ENCODE assay signal across 17 mouse cellular contexts in the genomic region with DNA sequence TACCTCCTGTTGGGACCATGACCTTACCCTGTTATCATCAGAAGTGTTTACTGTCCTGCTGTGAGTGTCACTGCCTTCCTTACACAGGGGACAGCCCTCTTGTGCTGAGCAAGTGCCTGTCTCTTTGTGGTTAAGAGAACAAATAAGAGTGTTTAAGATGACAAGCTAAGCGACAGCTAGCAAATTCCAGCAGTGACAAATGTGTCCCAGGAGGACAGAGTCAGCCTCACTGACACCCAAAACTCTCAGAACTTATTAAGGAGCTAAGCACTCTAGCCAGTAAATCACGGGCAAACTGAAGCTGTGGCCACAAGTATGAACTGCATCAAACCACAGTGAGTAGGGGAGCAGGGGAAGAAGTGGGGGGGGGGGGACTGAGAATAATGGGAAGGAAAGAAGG. TPM values are rescaled to one million over a fixed set of nuclear protein-coding genes. Genes with fewer than 3 reads are reported as not detected.
A peak's percentile ranks its signal among the peaks of the same experiment; 100 is the strongest.
DNase-seq lines count a peak whose midpoint lies in the region; ATAC-seq lines count a peak whose summit lies in the region.
"Had no signal": no experiment of that assay in that cellular context is flagged by ENCODE, and none has a peak within 500 bp of the region (broad histone marks: within the 10 kb centered on the region; RNA-seq: fewer than 3 reads in every experiment).

No protein-coding gene starts in this region.

- H3K27ac ChIP-seq in heart, embryonic 11.5 days (ENCODE audit: low read depth, low read length): peak overlapping the region; percentile 66
- H3K27ac ChIP-seq in midbrain, embryonic 10.5 days (replicated peaks): peak overlapping the region; percentile 52
- no peak overlapping the region for H3K27ac ChIP-seq in midbrain, embryonic 16.5 days (ENCODE audit: low read length)
- peak overlapping the region; percentile 41; the same call in 1 of the 2 replicates for H3K27ac ChIP-seq in kidney, embryonic 15.5 days
- peak overlapping the region; percentile 74 for H3K27ac ChIP-seq in stomach, embryonic 14.5 days (ENCODE audit: low read length)
- H3K27ac ChIP-seq in forebrain, embryonic 13.5 days: no peak overlapping the region

- no peak for DNase-seq in heart, adult 9 months (ENCODE audit: low spot score in 2 of 2)
- DNase-seq in midbrain, embryonic 10.5 days (ENCODE audit: low spot score): no peak
- DNase-seq: B cell, adult 2 months; gastrocnemius, postnatal 14 days; lung, embryonic 14.5 days; right cerebral cortex, postnatal 4 days had no signal

- H3K4me1 ChIP-seq in heart, embryonic 11.5 days (ENCODE audit: control insufficient read depth, insufficient read depth, low read length): peaks cover 35% of the 10 kb centered on the region
- peaks cover 10% of the 10 kb centered on the region for H3K4me1 ChIP-seq in midbrain, embryonic 10.5 days
- H3K4me1 ChIP-seq in midbrain, embryonic 16.5 days (ENCODE audit: control insufficient read depth, insufficient read depth, low read length): no peaks in the 10 kb centered on the region
- H3K4me1 ChIP-seq in kidney, embryonic 15.5 days: peaks cover 20% of the 10 kb centered on the region
- peaks cover 24% of the 10 kb centered on the region; the same call in 1 of the 2 replicates for H3K4me1 ChIP-seq in stomach, embryonic 14.5 days (ENCODE audit: control insufficient read depth, insufficient read depth, low read length)
- H3K4me1 ChIP-seq in forebrain, embryonic 13.5 days: no peaks in the 10 kb centered on the region

- no peak for ATAC-seq in heart, embryonic 11.5 days (replicated peaks; ENCODE audit: insufficient number of reproducible peaks, low FRiP score, low TSS enrichment)
- ATAC-seq in midbrain, embryonic 16.5 days: no peak
- 0 out of 2 replicates have a peak, but pooled peaks have one; percentile 30 for ATAC-seq in kidney, embryonic 15.5 days (replicated peaks; ENCODE audit: low FRiP score)
- ATAC-seq in stomach, embryonic 14.5 days (ENCODE audit: insufficient number of reproducible peaks, insufficient read depth, low FRiP score, low read depth): no peak
- ATAC-seq in forebrain, embryonic 13.5 days: no peak
- ATAC-seq in monocyte, adult 5-6 weeks (replicated peaks; ENCODE audit: insufficient number of reproducible peaks, low FRiP score, low TSS enrichment, poor library complexity, severe bottlenecking): no peak
- ATAC-seq: forebrain, embryonic 14.5 days; inflammation-experienced regulatory T-cells, adult 6 months had no signal

- no peaks in the 10 kb centered on the region for H3K9me3 ChIP-seq in heart, embryonic 11.5 days (replicated peaks; ENCODE audit: control insufficient read depth, low read length)
- H3K9me3 ChIP-seq in midbrain, embryonic 10.5 days (replicated peaks): no peaks in the 10 kb centered on the region
- H3K9me3 ChIP-seq in midbrain, embryonic 16.5 days (replicated peaks; ENCODE audit: control insufficient read depth, low read length, poor library complexity, severe bottlenecking): no peaks in the 10 kb centered on the region
- H3K9me3 ChIP-seq in kidney, embryonic 15.5 days (replicated peaks): no peaks in the 10 kb centered on the region
- H3K9me3 ChIP-seq in stomach, embryonic 14.5 days (ENCODE audit: control insufficient read depth, low read depth, low read length): no peaks in the 10 kb centered on the region
- H3K9me3 ChIP-seq in forebrain, embryonic 13.5 days (replicated peaks): no peaks in the 10 kb centered on the region
- H3K9me3 ChIP-seq: megakaryocyte, embryonic 14.5 days had no signal

- H3K36me3 ChIP-seq in heart, embryonic 11.5 days (ENCODE audit: control insufficient read depth, insufficient read depth, low read length): no peaks in the 10 kb centered on the region
- no peaks in the 10 kb centered on the region for H3K36me3 ChIP-seq in midbrain, embryonic 10.5 days
- no peaks in the 10 kb centered on the region for H3K36me3 ChIP-seq in midbrain, embryonic 16.5 days (ENCODE audit: control insufficient read depth, insufficient read depth, low read length)
- no peaks in the 10 kb centered on the region for H3K36me3 ChIP-seq in kidney, embryonic 15.5 days
- no peaks in the 10 kb centered on the region for H3K36me3 ChIP-seq in stomach, embryonic 14.5 days (ENCODE audit: control insufficient read depth, insufficient read depth, low read length)
- H3K36me3 ChIP-seq in forebrain, embryonic 13.5 days (ENCODE audit: poor library complexity, severe bottlenecking): no peaks in the 10 kb centered on the region

- H3K27me3 ChIP-seq in heart, embryonic 11.5 days (ENCODE audit: control insufficient read depth, insufficient read depth, low read length): no peaks in the 10 kb centered on the region
- H3K27me3 ChIP-seq in midbrain, embryonic 10.5 days (ENCODE audit: low read depth, poor library complexity, severe bottlenecking): 0 out of 2 replicates have a peak, but pooled peaks cover 3% of the 10 kb centered on the region
- no peaks in the 10 kb centered on the region for H3K27me3 ChIP-seq in midbrain, embryonic 16.5 days (ENCODE audit: control insufficient read depth, insufficient read depth, low read depth, low read length)
- H3K27me3 ChIP-seq in kidney, embryonic 15.5 days: no peaks in the 10 kb centered on the region
- H3K27me3 ChIP-seq in stomach, embryonic 14.5 days (ENCODE audit: control insufficient read depth, insufficient read depth, low read length): no peaks in the 10 kb centered on the region
- H3K27me3 ChIP-seq in forebrain, embryonic 13.5 days: no peaks in the 10 kb centered on the region

- H3K4me3 ChIP-seq in heart, embryonic 11.5 days (ENCODE audit: low read depth, low read length): no peak overlapping the region
- no peak overlapping the region for H3K4me3 ChIP-seq in midbrain, embryonic 10.5 days
- H3K4me3 ChIP-seq in midbrain, embryonic 16.5 days (ENCODE audit: low read depth, low read length): no peak overlapping the region
- H3K4me3 ChIP-seq in kidney, embryonic 15.5 days (replicated peaks): no peak overlapping the region
- H3K4me3 ChIP-seq in stomach, embryonic 14.5 days (ENCODE audit: low read depth, low read length): no peak overlapping the region
- H3K4me3 ChIP-seq in forebrain, embryonic 13.5 days: no peak overlapping the region
- H3K4me3 ChIP-seq: megakaryocyte, embryonic 14.5 days had no signal

- no peak overlapping the region for H3K4me2 ChIP-seq in heart, embryonic 11.5 days
- H3K4me2 ChIP-seq in midbrain, embryonic 16.5 days (ENCODE audit: low read length): no peak overlapping the region
- no peak overlapping the region for H3K4me2 ChIP-seq in kidney, embryonic 15.5 days
- H3K4me2 ChIP-seq in stomach, embryonic 14.5 days (replicated peaks; ENCODE audit: low read depth, low read length): no peak overlapping the region
- H3K4me2 ChIP-seq in forebrain, embryonic 13.5 days: no peak overlapping the region
- H3K4me2 ChIP-seq: lung, embryonic 14.5 days had no signal

- H3K9ac ChIP-seq in heart, embryonic 11.5 days (ENCODE audit: low read depth, low read length): 0 out of 2 replicates have a peak overlapping the region, but pooled peaks have one; percentile 49
- no peak overlapping the region for H3K9ac ChIP-seq in midbrain, embryonic 16.5 days (ENCODE audit: low read depth, low read length)
- H3K9ac ChIP-seq in kidney, embryonic 15.5 days: no peak overlapping the region
- no peak overlapping the region for H3K9ac ChIP-seq in stomach, embryonic 14.5 days (replicated peaks; ENCODE audit: low read depth, low read length)
- no peak overlapping the region for H3K9ac ChIP-seq in forebrain, embryonic 13.5 days
- H3K9ac ChIP-seq: lung, embryonic 14.5 days had no signal

- WGBS in heart, embryonic 11.5 days (ENCODE audit: insufficient replicate concordance): 12% methylated on average over 2 of the region's 2 CpGs
- 42% methylated on average over 2 of the region's 2 CpGs for WGBS in midbrain, embryonic 10.5 days
- WGBS in midbrain, embryonic 16.5 days: 39% methylated on average over 2 of the region's 2 CpGs
- 32% methylated on average over 2 of the region's 2 CpGs for WGBS in kidney, embryonic 15.5 days
- 18% methylated on average over 2 of the region's 2 CpGs for WGBS in stomach, embryonic 14.5 days
- WGBS in forebrain, embryonic 13.5 days: 45% methylated on average over 2 of the region's 2 CpGs

RNA-seq across cellular contexts. Expression of a gene that starts 17.6 kb away (rescaled TPM):
- 0.26 TPM in 1 of 2 replicates, not detected in the other for polyA plus RNA-seq in heart, embryonic 11.5 days (2014; fragmentation: Nextera tagmentation; extraction: Ambion mirVana)
- polyA plus RNA-seq in midbrain, embryonic 10.5 days (2016; fragmentation: Nextera tagmentation; extraction: Ambion mirVana): not detected in 2 replicates
- not detected in 2 replicates for polyA plus RNA-seq in midbrain, embryonic 16.5 days (2015; fragmentation: Nextera tagmentation; extraction: Ambion mirVana)
- polyA plus RNA-seq in kidney, embryonic 15.5 days (2015; fragmentation: Nextera tagmentation; extraction: Ambion mirVana): not detected in 2 replicates
- polyA plus RNA-seq in stomach, embryonic 14.5 days (2014; fragmentation: Nextera tagmentation; extraction: Ambion mirVana): not detected in 2 replicates
- not detected in 2 replicates for polyA plus RNA-seq in forebrain, embryonic 13.5 days (2015; fragmentation: Nextera tagmentation; extraction: Ambion mirVana)
- not detected in 3 replicates for total RNA-seq in monocyte, adult 5-6 weeks (2017)
- total RNA-seq: gastrocnemius, postnatal 14 days; left cerebral cortex, postnatal 36 days; neutrophil, adult 5-6 weeks had no signal
- polyA plus RNA-seq: forebrain, embryonic 14.5 days; inflammation-experienced regulatory T-cells, adult 6 months; lung, embryonic 14.5 days had no signal

RNA-seq across cellular contexts. Expression of a gene that starts 24.0 kb away (rescaled TPM):
- polyA plus RNA-seq in heart, embryonic 11.5 days (2014; fragmentation: Nextera tagmentation; extraction: Ambion mirVana): not detected in 2 replicates
- not detected in 2 replicates for polyA plus RNA-seq in midbrain, embryonic 10.5 days (2016; fragmentation: Nextera tagmentation; extraction: Ambion mirVana)
- not detected in 2 replicates for polyA plus RNA-seq in midbrain, embryonic 16.5 days (2015; fragmentation: Nextera tagmentation; extraction: Ambion mirVana)
- not detected in 2 replicates for polyA plus RNA-seq in kidney, embryonic 15.5 days (2015; fragmentation: Nextera tagmentation; extraction: Ambion mirVana)
- polyA plus RNA-seq in stomach, embryonic 14.5 days (2014; fragmentation: Nextera tagmentation; extraction: Ambion mirVana): not detected in 2 replicates
- polyA plus RNA-seq in forebrain, embryonic 13.5 days (2015; fragmentation: Nextera tagmentation; extraction: Ambion mirVana): not detected in 2 replicates
- total RNA-seq in monocyte, adult 5-6 weeks (2017): not detected in 3 replicates
- total RNA-seq: gastrocnemius, postnatal 14 days; left cerebral cortex, postnatal 36 days; neutrophil, adult 5-6 weeks had no signal
- polyA plus RNA-seq: forebrain, embryonic 14.5 days; inflammation-experienced regulatory T-cells, adult 6 months; lung, embryonic 14.5 days had no signal

RNA-seq across cellular contexts. Expression of a gene that starts 46.7 kb away (rescaled TPM):
- polyA plus RNA-seq in heart, embryonic 11.5 days (2014; fragmentation: Nextera tagmentation; extraction: Ambion mirVana): not detected in 2 replicates
- not detected in 2 replicates for polyA plus RNA-seq in midbrain, embryonic 10.5 days (2016; fragmentation: Nextera tagmentation; extraction: Ambion mirVana)
- polyA plus RNA-seq in midbrain, embryonic 16.5 days (2015; fragmentation: Nextera tagmentation; extraction: Ambion mirVana): not detected in 2 replicates
- polyA plus RNA-seq in kidney, embryonic 15.5 days (2015; fragmentation: Nextera tagmentation; extraction: Ambion mirVana): not detected in 2 replicates
- polyA plus RNA-seq in stomach, embryonic 14.5 days (2014; fragmentation: Nextera tagmentation; extraction: Ambion mirVana): not detected in 2 replicates
- polyA plus RNA-seq in forebrain, embryonic 13.5 days (2015; fragmentation: Nextera tagmentation; extraction: Ambion mirVana): not detected in 2 replicates
- total RNA-seq in monocyte, adult 5-6 weeks (2017): not detected in 3 replicates
- total RNA-seq: gastrocnemius, postnatal 14 days; left cerebral cortex, postnatal 36 days; neutrophil, adult 5-6 weeks had no signal
- polyA plus RNA-seq: forebrain, embryonic 14.5 days; inflammation-experienced regulatory T-cells, adult 6 months; lung, embryonic 14.5 days had no signal

RNA-seq across cellular contexts. Expression of a gene that starts 52.6 kb away (rescaled TPM):
- polyA plus RNA-seq in heart, embryonic 11.5 days (2014; fragmentation: Nextera tagmentation; extraction: Ambion mirVana): 7.6 and 8.3 TPM in 2 replicates
- polyA plus RNA-seq in midbrain, embryonic 10.5 days (2016; fragmentation: Nextera tagmentation; extraction: Ambion mirVana): 0.41 and 0.50 TPM in 2 replicates
- polyA plus RNA-seq in midbrain, embryonic 16.5 days (2015; fragmentation: Nextera tagmentation; extraction: Ambion mirVana): 11.3 and 14.1 TPM in 2 replicates
- polyA plus RNA-seq in kidney, embryonic 15.5 days (2015; fragmentation: Nextera tagmentation; extraction: Ambion mirVana): 1.8 and 2.3 TPM in 2 replicates
- polyA plus RNA-seq in stomach, embryonic 14.5 days (2014; fragmentation: Nextera tagmentation; extraction: Ambion mirVana): 1.2 and 2.5 TPM in 2 replicates
- polyA plus RNA-seq in forebrain, embryonic 13.5 days (2015; fragmentation: Nextera tagmentation; extraction: Ambion mirVana): 0.96 and 1.1 TPM in 2 replicates
- total RNA-seq in monocyte, adult 5-6 weeks (2017): 10.2 to 46.5 TPM (median 13.9 TPM) in 3 replicates

Comparison
In these comparisons a context has a peak if more than half of its experiments do, and no peak if none do; other contexts are left out.
1. H3K27ac ChIP-seq: peak in heart, embryonic 11.5 days (single experiment), midbrain, embryonic 10.5 days (single experiment), kidney, embryonic 15.5 days (single experiment) and stomach, embryonic 14.5 days (single experiment); none in midbrain, embryonic 16.5 days (single experiment) and forebrain, embryonic 13.5 days (single experiment).